Mouse (Mus musculus) T-helper 2 cell (primary cell): Measurements from ENCODE around the gene Zfp697.
"Not testable (repeated sequence)": the region's sequence is repeated elsewhere in the genome, so short reads cannot be mapped to it uniquely, and the experiment has no call there.

Source experiments
- in situ Hi-C: fragments of 300-600 bp; cut with MboI, MseI; formaldehyde crosslinking; loops from one replicate; pipeline ENCODE4 v1.15.1; 2025; ENCODE audit warnings: high pct_unique_total_duplicates

Zfp697 gene

GRCm38 (mm10) chr3:98416426-98417250 lies 34.4 kb downstream of the Zfp697 start:
- in situ Hi-C loops, result no loop called here

GRCm38 (mm10) chr3:98417328-98417727 lies 35.1 kb downstream of the Zfp697 start:
- in situ Hi-C loops, result no loop called here

GRCm38 (mm10) chr3:98418991-98419785 lies 36.9 kb downstream of the Zfp697 start:
- in situ Hi-C loops, result no loop called here

- in situ Hi-C loops, result loop anchor here (10.0 kb wide), 1 partner anchor 55 kb away; no protein-coding TSS in a partner anchor
Observed at GRCm38 (mm10) chr3:98419786-98420070, 37.5 kb downstream of the Zfp697 start.

- in situ Hi-C loops, result loop anchor here (10.0 kb wide), 1 partner anchor 58 kb away; no protein-coding TSS in a partner anchor
Observed at GRCm38 (mm10) chr3:98422926-98423325, 40.7 kb downstream of the Zfp697 start.

- in situ Hi-C loops, result loop anchor here (10.0 kb wide), 1 partner anchor 62 kb away; no protein-coding TSS in a partner anchor
Observed at GRCm38 (mm10) chr3:98426749-98427148, 44.5 kb downstream of the Zfp697 start.

GRCm38 (mm10) chr3:98427260-98427599 lies 45.0 kb downstream of the Zfp697 start:
- in situ Hi-C loops, result loop anchor here (10.0 kb wide), 1 partner anchor 62 kb away; no protein-coding TSS in a partner anchor

- in situ Hi-C loops, result loop anchor here (10.0 kb wide), 1 partner anchor 63 kb away; no protein-coding TSS in a partner anchor
Observed at GRCm38 (mm10) chr3:98427600-98428448, 45.6 kb downstream of the Zfp697 start.

- in situ Hi-C loops, result loop anchor here (10.0 kb wide), 1 partner anchor 64 kb away; no protein-coding TSS in a partner anchor
Observed at GRCm38 (mm10) chr3:98428449-98428775, 46.2 kb downstream of the Zfp697 start.

- in situ Hi-C loops, result loop anchor here (10.0 kb wide), 1 partner anchor 64 kb away; no protein-coding TSS in a partner anchor
Observed at GRCm38 (mm10) chr3:98428928-98429525, 46.8 kb downstream of the Zfp697 start.

GRCm38 (mm10) chr3:98434088-98434816 lies 52.0 kb downstream of the Zfp697 start:
- in situ Hi-C loops, result no loop called here

GRCm38 (mm10) chr3:98435030-98435429 lies 52.8 kb downstream of the Zfp697 start:
- in situ Hi-C loops, result no loop called here

- in situ Hi-C loops, result loop anchor here (5.0 to 10.0 kb wide), 3 partner anchors 53 to 113 kb away; no protein-coding TSS in a partner anchor
Observed at GRCm38 (mm10) chr3:98442245-98442644, 60.0 kb downstream of the Zfp697 start.

GRCm38 (mm10) chr3:98443149-98443779 lies 61.0 kb downstream of the Zfp697 start:
- in situ Hi-C loops, result loop anchor here (5.0 to 10.0 kb wide), 3 partner anchors 52 to 112 kb away; no protein-coding TSS in a partner anchor

- in situ Hi-C loops, result loop anchor here (5.0 to 10.0 kb wide), 3 partner anchors 51 to 111 kb away; no protein-coding TSS in a partner anchor
Observed at GRCm38 (mm10) chr3:98443924-98444323, 61.7 kb downstream of the Zfp697 start.

- in situ Hi-C loops, result not testable (repeated sequence)
Observed at GRCm38 (mm10) chr3:98453786-98454185, 71.5 kb downstream of the Zfp697 start.

GRCm38 (mm10) chr3:98457026-98457425 lies 74.8 kb downstream of the Zfp697 start, which contains the start of gene Gm4450:
Gene Gm4450, minus strand, starts transcription at chr3:98457126.
- in situ Hi-C loops, result not testable (repeated sequence)

- in situ Hi-C loops, result loop anchor here (5.0 kb wide), 2 partner anchors 53 to 108 kb away; no protein-coding TSS in a partner anchor
Observed at GRCm38 (mm10) chr3:98469323-98469722, 87.1 kb downstream of the Zfp697 start.

- in situ Hi-C loops, result not testable (repeated sequence)
Observed at GRCm38 (mm10) chr3:98471057-98471456, 88.8 kb downstream of the Zfp697 start.

- in situ Hi-C loops, result not testable (repeated sequence)
Observed at GRCm38 (mm10) chr3:98471499-98471898, 89.2 kb downstream of the Zfp697 start.
